Mouse (Mus musculus) left cerebral cortex, adult 9 months (tissue): Measurements from ENCODE around the gene Utp4.
"Not testable (repeated sequence)": the region's sequence is repeated elsewhere in the genome, so short reads cannot be mapped to it uniquely, and the experiment has no call there.

Experiments
- DNase-seq, 2 experiments: peaks; one replicate each; pipeline ENCODE4 v3.0.0; 2022; ENCODE audit warnings: low spot score in 2 of 2

Gene Utp4

DNA sequence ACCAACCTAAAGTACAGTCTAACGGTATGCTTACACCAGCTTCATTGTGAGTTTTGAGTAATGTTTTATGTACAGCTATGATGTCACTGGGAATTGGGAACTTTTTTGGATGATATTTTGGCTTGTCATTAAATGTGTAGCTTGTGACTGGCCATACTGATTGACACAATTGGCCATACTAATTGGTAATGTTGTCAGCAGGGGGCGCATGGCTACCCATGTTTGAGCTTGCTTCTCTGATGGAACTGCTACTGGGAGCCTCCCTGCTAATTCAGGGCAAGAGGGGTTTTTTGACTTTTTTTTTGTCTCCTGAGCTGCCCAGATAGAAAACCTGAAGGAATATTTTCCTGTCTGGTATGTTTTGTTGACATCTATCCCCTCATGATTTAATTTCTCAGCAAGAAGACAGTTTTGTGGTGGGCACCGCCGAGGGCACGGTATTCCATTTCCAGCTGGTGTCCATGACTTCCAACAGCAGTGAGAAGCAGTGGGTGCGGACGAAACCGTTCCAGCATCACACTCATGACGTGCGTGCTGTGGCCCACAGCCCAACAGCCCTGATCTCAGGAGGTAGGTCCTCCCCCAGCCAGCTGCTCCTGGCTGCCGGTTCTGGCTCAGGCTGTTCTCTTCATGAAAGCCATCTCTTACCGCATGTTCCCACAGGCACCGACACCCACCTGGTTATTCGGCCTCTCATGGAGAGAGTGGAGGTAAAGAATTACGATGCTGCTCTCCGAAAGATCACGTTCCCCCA, 12.5 kb downstream of the Utp4 start:
- DNase-seq = peak; percentile 55 to 86

DNA sequence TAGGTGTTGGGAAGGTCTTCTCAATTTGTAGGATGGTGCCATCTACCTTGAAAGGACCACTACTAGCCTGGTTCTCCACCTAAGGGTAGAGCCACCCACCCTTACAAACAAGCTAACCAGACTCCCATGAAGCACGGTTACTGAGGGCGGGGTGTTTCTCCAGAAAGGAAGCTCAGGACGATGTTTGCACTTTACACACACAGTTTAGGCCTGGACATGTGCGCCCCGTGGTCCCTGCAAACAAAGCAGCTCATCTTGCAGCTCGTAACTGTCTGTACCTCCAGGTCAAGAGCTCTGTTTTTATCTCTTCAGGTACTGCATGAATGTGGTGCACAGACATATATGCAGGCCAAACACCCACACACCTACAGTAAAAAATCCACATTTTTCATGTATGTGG, 13.2 kb downstream of the Utp4 start:
- DNase-seq = no peak

- DNase-seq = no peak
Observed at GRCm38 (mm10) chr8:106907450-106907849, 14.0 kb downstream of the Utp4 start.

DNA sequence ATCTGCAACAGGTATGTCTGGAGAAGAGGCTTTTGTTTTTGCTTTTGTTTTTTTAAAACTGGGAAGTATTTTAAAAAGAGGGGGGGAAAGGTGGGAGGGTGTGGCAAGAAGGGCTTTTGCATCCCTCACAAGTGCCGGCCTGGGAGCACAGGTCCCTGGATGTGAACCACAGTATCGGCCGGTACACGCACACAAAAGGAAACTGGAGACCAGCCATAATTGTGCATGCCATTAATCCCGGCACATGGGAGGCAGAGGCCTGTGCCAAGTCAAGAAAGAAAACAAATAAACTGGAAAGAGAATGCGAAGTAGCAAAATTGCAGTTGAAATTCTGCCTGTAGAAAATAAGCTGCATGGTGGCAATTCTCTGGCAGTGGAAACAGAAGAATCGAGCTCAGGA, 14.9 kb downstream of the Utp4 start:
- no peak for DNase-seq

GRCm38 (mm10) chr8:106913631-106914030, 20.2 kb downstream of the Utp4 start:
- DNase-seq = peak in 1 of 2 experiments; percentile 43

- peak; percentile 70 to 84 for DNase-seq
Observed at GRCm38 (mm10) chr8:106919721-106920394, 26.4 kb downstream of the Utp4 start.

DNA sequence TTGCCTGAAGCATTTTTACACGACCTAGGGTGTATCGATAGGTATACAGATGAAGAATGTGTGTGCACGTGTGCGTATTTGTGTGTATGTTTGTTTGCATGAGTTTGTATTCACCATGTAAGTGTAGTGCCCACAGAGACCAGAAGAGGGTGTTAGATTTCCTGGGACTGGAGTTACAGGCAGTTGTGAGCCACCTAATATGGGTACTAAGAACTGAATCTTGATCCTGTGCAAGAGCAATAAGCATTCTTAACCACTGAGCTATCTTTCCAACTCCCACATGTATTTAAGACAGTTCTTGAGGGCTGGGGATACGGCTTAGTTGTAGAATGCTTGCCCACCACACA, 26.9 kb downstream of the Utp4 start:
- no peak for DNase-seq

DNA sequence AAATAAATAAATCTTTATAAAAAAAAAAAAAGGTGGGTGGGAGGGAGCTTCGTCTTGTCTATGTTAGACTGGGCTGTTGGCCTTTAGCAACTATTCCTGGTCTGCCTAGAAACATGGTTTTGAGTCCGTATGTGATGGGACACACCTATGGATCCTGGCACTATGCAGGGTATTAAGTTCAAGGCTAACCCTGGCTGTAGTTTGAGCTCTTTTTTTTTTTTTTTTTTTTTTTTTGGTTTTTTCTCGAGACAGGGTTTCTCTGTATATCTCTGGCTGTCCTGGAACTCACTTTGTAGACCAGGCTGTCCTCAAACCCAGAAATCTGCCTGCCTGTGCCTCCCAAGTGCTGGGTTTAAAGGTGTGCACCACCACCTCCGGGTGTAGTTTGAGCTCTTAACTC, 30.6 kb downstream of the Utp4 start:
- no peak for DNase-seq

DNA sequence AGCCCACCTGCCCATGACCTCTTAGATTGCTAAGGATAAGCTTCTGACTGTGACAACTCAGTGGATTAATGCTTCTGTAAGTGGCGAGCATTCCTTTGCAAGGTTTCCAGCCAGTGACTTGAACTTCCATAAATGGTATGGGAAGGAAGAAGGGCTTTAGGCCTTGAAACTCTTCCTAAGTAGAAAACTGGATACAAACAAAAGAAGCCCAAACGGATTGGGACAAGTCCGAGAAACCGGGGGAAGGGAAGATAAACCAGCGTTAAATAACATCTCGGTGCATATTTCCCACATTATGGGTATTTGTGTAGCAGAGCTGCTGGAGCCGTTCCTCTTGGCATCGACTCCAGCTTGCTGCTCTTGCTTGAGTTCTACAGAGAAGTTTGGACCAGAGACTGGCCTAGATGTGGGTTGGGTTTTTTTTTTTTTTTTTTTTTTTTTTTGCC, 31.5 kb downstream of the Utp4 start:
- peak in 1 of 2 experiments; percentile 73 for DNase-seq

- no peak for DNase-seq
Observed at GRCm38 (mm10) chr8:106925446-106925845, 32.0 kb downstream of the Utp4 start.

DNA sequence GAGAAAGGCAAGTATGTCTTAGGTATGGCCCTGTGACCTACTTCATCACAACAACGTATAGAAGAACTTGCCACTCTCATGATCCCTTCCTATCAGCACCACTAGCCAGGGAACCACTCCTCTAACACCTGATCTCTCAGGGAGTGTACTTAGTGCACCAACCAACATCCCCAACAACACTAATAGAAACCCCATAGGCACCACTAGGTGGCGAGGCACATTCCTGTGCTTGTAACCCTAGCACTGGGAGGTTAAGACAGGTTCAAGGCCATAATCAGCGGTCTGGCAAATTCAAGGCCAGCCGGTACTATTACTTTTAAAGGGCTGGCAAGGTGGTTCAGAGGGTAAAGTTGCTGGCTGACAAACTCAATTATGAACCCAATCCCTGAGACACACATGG, 33.8 kb downstream of the Utp4 start:
- no peak for DNase-seq

GRCm38 (mm10) chr8:106928182-106928581, 34.7 kb downstream of the Utp4 start:
- not testable (repeated sequence) for DNase-seq

DNA sequence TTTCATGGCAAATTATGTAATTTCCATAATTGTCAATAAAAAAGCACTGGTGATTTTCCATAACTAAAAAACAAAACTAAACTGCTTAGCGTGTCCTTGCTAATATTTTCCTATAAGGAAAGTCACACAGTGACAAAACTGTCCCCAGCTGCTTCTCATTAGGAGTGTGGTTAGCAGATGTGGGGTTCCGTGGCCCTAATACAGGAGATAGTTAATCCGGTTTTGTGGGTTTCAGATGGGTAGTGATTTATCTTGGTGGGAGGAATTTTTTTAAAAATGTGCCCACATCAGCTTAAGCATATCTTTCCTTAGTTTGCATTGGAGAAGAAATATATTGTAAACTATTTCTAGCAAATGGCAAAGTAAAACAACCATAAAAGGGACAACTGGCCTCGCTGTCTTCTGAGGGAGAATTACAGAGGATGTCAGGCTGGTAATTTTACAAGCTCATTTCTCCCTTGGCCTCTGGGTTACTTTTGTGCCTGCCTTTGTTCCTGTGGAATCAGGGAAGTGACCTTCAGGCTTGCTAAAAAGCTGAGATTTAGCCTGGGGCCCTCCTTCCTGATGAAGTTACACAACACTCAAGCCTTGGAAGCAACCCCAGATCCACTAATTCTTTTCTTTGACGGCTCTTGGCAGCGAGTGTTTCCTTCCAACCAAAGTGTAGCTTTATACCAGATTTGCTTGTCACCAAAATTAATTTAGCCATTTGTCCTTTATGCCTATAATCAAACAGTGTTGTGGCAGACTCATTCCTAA, 35.9 kb downstream of the Utp4 start:
- no peak for DNase-seq

DNA sequence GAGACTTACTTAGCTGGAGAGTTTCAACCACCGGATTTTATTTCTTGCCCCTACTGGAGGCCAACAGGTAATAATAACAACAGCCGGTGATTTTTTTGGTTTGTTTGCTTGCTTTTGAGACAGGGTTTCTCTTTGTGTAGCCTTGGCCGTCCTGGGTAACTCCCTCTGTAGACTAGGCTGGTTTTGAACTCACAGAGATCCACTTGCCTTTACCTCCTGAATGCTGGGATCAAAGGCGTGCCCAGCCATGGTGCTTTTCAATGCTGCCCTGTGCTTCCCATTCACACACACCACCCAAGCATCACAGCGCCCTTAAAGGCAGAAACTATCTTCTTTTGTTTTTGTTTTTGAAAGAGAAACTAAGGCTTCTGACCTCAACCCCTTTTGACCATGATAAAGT, 36.5 kb downstream of the Utp4 start:
- no peak for DNase-seq

- no peak for DNase-seq
Observed at GRCm38 (mm10) chr8:106932376-106933065, 39.1 kb downstream of the Utp4 start.

- DNase-seq = no peak
Observed at GRCm38 (mm10) chr8:106933506-106934143, 40.2 kb downstream of the Utp4 start.

GRCm38 (mm10) chr8:106934226-106934977, 41.0 kb downstream of the Utp4 start:
- DNase-seq = no peak

GRCm38 (mm10) chr8:106935324-106935869, 42.0 kb downstream of the Utp4 start, which contains the start of gene Sntb2:
Sntb2 (plus strand) TSS chr8:106935750.
- DNase-seq = peak; percentile 62 to 90

- DNase-seq = peak in 1 of 2 experiments; percentile 27
Observed at GRCm38 (mm10) chr8:106935899-106936477, 42.6 kb downstream of the Utp4 start.

DNA sequence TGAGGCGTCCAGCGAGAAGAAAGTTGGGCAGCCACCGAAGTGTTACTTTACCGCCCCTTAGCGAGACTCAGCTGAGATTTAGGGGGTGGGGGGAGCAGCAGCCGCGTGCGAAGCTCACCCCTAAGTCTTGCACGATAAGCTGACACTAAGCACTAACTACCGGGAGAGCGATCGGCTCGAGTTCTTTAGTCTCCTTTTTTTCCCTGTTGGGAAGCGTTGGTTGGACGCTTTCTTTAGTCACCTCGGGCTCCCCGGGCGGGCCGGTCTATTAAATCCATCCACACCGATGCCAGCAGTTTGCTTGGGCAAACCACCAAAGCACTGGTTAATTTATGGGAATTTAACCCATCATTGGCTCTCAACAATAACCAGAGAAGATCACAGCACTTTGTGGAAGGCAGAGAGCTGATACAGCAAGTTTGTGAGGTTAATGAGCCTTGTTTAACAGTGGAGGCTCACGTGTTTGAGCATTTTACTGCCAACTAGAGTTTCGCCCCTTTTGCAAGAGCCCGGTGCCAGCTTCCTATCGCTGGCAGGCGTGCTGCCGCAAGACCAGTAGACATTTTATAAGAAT, 43.1 kb downstream of the Utp4 start:
- DNase-seq = peak in 1 of 2 experiments; percentile 36
